Mouse (Mus musculus): ENCODE measurements around the gene Fem1a. TPM values are rescaled to one million over a fixed set of nuclear protein-coding genes. Genes with fewer than 3 reads are reported as not detected.
"Not testable (repeated sequence)": the region's sequence is repeated elsewhere in the genome, so short reads cannot be mapped to it uniquely, and the experiment has no call there.

Gene Fem1a
- total RNA-seq, 2 experiments from 2014 or later: 90.4 to 94.6 TPM

DNA sequence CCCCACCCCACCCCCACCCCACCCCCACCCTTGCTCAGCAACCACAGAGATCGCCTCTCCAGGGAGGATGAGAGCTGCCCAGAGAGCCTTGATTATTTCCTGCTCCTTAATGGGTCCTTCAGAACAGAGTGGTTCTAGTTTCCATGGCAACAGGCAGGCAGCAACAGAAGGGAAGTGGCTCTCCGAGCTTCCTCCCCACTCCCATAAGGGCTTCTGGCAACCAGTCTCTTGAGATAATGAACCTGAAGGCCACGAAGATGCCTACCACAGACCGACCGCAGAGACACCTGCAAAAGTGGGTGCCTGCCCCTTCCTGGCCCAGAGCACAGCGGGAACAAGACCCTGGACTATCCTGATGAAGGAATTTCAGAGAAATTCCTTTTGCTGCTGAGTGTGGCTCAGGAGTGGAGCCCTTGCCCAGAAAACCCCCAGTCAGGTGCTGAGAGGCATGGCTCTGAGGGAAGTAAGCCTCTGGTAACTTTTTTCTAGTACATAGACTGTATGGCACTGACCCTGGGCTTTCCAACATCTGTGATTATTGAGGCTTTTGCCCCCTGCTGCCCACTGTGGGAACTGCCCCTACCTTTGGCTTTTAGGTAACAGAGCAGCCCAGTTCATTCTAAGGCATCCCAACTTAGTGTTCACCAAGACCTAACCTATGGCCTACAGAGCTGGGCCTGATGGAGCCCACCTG lies 5.3 kb upstream of the Fem1a start:
- intact Hi-C loops (cut with DNase I): loop anchor here (10.0 kb wide), 1 partner anchor 296 kb away; the partner anchor contains the start of genes Ebi3 and Yju2

DNA sequence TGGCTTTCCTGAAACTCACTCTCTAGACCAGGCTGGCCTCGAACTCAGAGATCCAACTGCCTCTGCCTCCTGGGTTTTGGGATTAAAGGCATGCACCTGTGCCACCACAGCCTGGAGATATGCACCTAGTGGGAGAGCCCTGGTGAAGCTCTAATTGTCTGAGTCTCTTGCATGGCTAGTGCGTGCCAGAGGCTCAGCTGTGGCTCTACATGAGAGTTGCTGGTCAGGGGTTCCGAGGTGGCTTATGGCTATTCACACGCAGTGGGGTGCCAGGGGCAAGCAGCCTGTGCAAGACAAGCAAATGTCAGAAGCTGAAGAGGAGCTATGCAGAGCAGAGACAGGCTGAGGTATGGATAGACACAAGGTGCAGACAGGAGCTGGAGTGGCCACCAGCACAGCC lies 1.9 kb upstream of the Fem1a start:
- intact Hi-C loops (cut with DNase I): loop anchor here (1.0 to 10.0 kb wide), 3 partner anchors 58 to 300 kb away; partner anchors contain the start of genes Ebi3 and Yju2
- DNase-seq: no peak

More for the DNA sequence above, 5.3 kb upstream of the Fem1a start:
- DNase-seq: peak; percentile 69 to 79

DNA sequence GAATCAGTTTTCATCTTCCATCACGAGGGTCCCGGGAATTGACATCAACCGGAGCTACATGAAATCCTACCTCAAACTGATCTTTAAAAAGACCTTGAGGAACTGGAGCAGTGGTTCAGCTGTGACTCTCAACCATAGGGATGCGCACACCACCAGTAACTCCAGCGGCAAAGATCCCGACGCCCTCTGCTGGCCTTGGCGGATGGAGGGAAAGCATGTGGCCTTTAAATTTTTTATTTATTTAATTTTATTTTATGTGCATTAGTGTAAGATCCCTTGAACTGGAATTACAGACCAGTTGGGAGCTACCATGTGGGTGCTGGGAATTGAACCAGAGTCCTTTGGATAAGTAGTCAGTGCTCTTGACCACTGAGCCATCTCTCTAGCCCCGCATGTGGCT lies 1.2 kb upstream of the Fem1a start:
- DNase-seq: no peak
- intact Hi-C loops (cut with DNase I): loop anchor here (1.0 to 10.0 kb wide), 3 partner anchors 59 to 301 kb away; partner anchors contain the start of genes Ebi3 and Yju2

DNA sequence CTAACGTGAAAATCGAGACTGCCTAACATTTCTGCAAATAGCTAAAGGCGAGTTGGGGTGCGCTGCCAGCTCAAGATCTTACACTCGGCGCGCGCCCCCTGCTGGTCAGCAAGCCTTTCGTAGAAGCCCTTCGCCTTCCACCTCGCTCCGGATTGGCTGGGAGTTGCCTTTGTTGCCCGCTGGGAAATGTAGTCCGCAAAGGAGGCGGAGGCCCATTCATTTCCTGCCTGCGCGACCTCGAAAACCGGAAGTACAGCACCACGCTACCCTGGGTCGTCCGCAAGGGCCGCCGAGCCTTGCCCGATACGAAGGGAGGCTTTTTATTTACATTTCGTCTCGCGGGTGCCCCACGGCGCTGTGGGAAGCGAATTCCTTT lies 759 bp upstream of the Fem1a start:
- peak; percentile 99 for DNase-seq
- intact Hi-C loops (cut with DNase I): loop anchor here (1.0 to 10.0 kb wide), 3 partner anchors 59 to 301 kb away; partner anchors contain the start of genes Ebi3 and Yju2

DNA sequence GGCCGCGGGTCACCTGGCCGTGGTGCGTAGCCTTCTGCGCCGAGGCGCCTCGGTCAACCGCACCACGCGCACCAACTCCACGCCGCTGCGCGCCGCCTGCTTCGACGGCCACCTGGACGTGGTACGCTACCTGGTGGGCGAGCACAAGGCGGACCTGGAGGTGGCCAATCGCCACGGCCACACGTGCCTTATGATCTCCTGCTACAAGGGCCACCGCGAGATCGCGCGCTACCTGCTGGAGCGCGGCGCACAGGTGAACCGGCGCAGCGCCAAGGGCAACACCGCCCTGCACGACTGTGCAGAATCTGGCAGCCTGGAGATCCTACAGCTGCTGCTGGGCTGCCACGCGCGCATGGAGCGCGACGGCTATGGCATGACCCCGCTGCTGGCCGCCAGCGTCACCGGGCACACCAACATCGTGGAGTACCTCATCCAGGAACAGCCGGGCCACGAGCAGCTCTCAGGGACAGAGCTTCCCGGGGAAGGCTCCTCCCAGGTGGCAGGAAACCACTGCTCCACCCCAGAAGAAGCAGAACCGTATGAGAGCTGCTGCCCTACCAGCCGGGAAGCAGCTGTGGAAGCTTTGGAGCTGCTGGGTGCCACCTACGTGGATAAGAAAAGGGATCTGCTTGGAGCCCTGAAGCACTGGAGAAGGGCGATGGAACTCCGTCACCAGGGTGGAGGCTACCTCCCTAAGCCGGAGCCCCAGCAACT lies 728 bp downstream of the Fem1a start:
- intact Hi-C loops (cut with DNase I): loop anchor here (10.0 kb wide), 1 partner anchor 303 kb away; the partner anchor contains the start of genes Ebi3 and Yju2
- no peak for DNase-seq

DNA sequence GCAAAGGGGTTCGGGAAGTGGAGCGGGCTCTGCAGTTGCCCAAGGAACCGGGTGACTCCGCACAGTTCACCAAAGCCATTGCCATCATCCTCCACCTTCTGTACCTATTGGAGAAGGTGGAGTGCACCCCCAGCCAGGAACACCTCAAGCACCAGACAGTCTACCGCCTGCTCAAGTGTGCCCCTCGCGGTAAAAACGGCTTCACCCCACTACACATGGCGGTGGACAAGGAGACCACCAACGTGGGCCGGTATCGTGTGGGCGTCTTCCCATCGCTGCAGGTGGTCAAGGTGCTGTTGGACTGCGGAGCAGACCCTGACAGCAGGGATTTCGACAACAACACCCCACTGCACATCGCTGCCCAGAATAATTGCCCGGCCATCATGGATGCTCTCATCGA lies 1.7 kb downstream of the Fem1a start:
- intact Hi-C loops (cut with DNase I): loop anchor here (10.0 kb wide), 1 partner anchor 303 kb away; the partner anchor contains the start of genes Ebi3 and Yju2
- DNase-seq: not testable (repeated sequence)

DNA sequence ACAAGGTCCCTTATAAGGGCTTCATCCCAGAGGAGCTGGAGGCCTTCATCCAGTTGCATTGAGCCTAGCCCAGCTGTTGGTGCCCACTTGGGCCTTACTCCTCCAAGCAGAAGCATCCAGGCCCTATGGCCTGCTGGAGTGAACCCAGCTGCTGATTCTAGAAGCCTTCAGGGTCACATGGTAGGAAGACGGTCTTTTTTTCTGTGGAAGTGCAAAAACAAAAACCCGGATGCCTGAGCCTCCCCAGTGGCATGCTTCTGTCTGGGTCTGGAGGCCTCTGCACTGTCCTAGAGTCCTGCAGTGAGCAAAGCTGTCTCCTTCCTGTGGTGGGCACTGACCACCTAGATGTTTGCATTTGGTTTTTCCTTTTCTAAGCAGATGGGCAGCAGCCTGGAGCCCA lies 2.2 kb downstream of the Fem1a start:
- intact Hi-C loops (cut with DNase I): loop anchor here (10.0 kb wide), 1 partner anchor 304 kb away; the partner anchor contains the start of genes Ebi3 and Yju2
- DNase-seq: not testable (repeated sequence)

DNA sequence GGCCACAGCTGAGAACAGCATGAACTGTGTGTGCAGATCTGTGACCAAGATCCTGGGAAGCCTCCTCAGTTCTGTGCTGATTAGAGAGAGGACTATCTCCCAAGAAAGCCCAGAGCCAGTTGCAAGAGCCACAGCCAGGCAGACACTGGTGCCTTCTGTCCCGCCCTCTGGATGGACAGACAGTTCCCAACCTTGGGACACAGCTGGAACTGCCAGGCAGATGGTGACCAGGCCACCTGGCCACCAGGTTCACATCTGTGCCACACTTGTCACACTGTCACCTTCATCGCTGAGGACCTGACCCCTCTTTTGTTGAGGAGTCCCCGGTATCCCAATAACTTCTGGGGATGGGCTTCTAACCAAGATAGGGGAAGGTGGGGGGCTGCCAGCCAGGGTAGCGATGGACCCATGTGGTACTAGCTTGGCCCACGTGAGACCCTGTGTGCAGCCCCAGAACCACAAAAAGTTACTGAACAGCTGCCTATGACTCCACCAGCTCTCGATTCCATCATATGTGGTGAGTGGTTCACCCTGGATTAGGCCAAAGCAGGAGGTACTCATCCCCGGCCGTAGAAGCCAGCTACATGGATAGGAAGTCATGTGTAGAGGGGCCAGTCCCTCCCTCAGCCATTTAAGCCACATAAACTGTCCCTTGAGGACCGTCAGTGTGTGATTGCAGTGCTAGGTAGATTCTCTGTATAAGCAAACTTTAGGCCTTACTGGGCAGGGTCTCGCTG lies 2.9 kb downstream of the Fem1a start:
- intact Hi-C loops (cut with DNase I): loop anchor here (10.0 kb wide), 1 partner anchor 305 kb away; the partner anchor contains the start of genes Ebi3 and Yju2
- DNase-seq: no peak

DNA sequence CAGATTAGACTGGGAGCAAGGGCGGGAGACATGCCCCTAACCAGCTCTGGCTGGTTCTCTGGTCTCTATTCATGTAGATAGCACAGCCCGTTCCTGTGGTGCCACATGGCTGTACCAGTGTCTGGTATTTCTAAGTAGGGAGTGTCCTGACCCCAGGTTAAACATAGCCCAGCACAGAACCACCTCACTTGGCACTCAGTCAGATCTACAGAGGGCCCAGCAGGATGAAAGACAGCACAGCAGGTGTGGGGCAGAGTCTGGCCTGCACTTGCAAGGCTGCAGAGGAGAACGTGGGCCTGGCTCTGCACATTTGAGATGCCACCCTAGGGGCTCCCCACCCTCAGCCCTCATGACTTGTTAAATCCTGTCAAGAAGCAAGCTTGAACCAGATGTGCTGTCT lies 4.6 kb downstream of the Fem1a start:
- intact Hi-C loops (cut with DNase I): no loop called here
- peak; percentile 48 to 61 for DNase-seq

DNA sequence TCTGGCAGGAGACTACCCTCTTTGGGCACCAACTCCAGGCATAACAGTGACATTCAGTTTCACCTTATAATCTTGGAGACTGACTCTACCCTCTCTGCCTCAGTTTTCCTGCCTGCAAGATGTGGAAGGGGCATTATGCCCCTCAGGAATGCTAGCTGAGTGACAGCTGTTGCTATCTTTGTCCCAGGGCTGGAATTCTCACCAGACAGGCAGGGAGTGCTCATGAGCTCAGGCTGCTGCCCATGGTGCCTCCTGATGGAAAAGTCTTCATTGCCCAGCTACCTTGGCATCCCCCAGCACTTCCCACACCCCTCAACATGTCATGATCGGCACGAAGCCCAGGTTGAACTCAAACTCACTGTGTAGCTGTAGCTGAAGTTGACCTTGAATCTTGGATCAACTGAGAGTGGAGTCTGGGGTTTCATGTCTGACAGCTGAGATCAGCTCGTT lies 6.1 kb downstream of the Fem1a start:
- intact Hi-C loops (cut with DNase I): no loop called here
- DNase-seq: peak; percentile 53 to 69

DNA sequence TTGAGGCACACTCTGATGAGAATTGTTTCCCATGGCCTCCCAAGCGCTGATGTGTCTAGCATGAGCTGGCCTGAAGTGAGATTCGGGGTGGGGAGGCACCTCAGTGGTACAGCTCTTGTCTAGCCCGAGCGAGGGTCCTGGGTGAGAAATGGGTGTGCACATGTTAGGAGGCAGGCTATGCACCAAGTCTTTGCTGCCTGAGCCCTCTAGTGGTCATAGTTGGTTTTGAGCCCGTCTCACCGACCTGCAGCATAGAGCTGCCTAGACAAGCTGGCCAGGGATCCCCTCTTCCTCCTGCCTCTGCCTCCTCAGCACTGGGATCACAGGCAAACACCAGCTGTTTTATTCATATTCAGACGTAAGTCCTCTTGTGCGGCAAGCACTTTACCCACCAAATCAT lies 7.4 kb downstream of the Fem1a start:
- intact Hi-C loops (cut with DNase I): no loop called here
- DNase-seq: peak; percentile 80 to 88

DNA sequence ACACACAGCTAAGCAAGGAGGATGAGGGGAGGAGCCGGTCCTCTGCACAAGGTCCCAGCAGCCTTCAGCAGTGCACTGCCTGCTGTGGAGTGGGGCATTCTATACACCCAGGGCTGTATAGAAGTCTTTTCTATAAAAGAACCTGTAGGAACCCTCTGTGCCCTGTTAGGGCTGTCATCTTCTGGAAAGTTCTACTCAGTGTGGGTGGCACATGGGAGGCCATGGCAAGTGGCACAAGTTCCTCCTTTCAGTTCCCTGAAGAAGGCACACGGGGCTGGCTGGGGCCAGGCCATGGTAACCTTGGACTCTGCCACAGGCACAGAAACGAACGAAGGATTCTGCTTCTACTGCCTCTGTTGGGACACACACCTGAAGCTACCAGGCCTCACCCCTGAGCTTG lies 8.4 kb downstream of the Fem1a start:
- intact Hi-C loops (cut with DNase I): no loop called here
- no peak for DNase-seq

DNA sequence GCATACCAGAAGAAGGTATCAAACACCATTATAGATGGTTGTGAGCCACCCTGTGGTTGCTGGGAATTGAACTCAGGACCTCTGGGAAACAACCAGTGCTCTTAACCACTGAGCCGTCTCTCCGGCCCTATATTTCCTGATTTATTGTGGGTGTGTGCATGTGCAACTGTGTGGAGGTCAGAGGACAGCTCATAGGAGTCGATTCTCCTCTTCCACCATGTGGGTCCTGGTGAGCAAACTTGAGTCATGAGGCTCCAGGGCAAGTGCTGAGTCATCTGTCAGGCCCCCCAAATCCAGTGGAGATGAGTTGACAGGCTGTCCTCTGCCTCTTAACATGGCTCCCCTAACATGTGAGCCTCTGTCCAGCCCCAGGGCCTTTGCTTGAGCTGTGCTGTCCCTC lies 9.3 kb downstream of the Fem1a start:
- no peak for DNase-seq
- intact Hi-C loops (cut with DNase I): no loop called here

DNA sequence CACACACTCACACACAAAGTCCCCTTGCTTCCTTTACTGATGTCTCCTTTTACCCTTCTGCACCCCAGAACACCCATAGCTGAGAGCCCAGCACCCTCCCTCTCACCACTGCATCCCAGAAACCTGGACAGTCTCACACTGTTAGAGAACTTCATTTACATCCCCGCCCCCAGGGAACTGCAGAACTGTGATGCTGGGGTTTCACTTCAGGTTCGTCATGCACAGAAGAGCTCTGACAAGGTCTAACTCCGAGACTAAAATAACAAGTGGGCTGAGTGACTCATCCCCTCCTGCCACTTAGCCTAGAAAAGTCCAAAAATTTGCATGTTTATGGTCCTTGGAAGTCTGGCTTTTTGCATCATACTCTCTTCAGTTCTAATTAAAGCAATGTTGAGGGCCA lies 9.7 kb downstream of the Fem1a start:
- DNase-seq: no peak
- intact Hi-C loops (cut with DNase I): no loop called here

DNA sequence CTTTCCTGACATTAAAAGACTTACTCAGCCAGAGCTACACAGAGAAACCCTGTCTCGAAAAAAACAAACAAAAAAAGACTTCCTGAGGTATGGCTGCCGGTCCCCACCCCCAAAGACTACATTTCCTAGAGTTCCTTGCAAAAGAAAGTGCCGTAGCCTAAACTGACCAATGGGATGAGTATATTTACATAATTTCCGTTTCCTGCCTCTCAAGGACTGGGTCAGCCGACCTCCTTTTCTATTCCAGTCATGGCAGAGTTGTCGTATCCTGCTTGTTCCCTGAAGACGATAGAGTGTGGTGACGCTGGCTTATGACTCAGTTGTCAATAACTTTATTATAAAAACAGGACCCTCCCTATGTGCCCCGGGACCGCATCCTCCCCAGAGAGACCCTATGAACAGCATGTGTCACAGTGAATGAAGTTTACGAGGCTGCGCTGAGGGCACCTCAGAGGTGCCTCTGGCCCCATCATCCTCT lies 12.6 kb downstream of the Fem1a start:
- intact Hi-C loops (cut with DNase I): no loop called here

DNA sequence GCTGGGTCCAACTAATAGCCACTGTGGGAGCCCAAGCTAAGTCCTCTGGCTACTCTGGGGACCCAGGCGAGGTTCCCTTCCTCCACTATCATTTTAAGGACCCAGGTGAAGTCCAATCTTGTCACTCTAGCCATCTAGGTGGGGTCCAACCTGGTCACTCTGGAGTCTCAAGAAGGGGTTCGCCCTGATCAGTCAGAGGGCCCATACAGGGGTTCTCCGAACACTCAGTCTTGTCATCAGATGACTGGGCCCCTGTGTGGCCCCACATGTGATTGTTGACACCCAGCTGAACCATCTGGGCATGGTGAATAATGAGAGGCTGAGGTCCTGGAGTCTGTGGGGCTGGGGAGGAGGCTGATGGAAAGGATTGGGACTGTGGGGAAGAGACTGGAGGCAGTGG lies 13.1 kb downstream of the Fem1a start:
- intact Hi-C loops (cut with DNase I): no loop called here
- peak in 1 of 2 experiments; percentile 6 for DNase-seq

More for the DNA sequence above, 12.6 kb downstream of the Fem1a start:
- DNase-seq: peak; percentile 40 to 63

DNA sequence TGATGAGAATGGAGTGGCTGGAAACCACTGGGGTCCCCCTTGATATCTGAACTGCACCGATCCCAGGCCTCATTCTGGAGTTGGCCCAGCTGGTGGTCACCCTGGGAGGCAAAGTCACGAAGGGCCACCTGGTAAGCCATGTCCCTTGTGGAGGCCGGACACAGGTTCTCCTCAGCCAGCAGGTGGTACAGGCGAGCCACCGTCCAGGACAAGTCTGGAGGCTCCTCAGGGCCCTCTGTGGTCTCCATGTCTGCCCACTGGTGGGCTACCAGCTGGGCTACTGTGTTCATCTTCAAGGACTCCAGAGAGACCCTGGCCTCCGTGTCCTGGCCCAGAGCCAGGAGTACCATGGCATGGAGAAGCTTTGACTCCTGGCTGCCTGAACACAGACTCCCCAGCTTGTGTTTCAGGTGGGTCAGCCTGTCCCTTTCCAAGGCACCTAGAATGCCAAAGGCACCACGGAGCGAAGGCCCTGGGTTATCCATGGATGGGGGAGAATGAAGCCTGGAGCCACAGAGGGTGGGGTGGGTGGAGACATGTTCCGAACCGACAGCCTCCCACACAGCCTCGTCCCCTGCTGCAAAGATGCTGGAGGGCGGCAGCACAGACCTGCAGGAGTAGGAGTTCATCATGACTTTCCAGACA lies 15.1 kb downstream of the Fem1a start:
- intact Hi-C loops (cut with DNase I): no loop called here
- DNase-seq: no peak

DNA sequence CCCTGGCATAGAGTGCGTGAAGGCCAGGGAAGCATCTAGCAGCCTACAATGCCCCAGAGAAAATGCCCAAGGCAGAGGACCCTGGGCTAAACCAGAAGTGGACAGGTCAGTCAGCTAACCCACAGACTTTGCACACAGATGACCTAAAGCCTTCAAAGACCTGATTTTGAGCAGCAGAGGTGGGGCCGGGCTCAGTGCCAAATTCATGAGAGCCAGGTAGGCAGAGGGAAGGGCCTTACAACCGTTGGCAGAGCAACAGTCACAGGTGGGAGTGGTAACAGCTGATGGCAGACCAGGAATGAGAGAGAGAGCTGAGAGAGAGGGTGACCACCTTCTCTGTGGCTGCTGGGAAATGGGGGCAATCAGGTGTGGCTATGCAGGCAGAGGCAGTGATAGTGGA lies 16.0 kb downstream of the Fem1a start:
- DNase-seq: peak in 1 of 2 experiments; percentile 9
- intact Hi-C loops (cut with DNase I): no loop called here

DNA sequence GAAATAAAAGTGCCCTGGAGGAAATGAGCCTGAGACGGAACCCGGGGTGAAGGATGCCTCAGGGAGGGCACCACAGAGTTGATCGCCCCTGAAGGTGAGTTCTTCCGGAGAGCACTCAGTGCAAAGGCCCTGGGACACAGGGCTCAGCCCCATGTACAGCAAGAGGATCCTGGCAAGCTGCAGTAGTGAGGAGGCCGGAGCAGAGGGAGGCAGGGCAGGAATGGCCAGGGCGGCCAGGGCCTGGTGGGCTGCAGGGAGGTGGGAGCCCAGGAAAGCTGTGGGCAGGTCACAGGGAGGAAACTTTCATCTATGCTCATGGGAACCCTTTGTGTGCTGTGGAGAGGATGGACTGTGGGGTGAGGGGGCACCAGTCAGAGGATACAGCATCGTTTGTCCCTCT lies 16.9 kb downstream of the Fem1a start:
- peak in 1 of 2 experiments; percentile 2 for DNase-seq
- intact Hi-C loops (cut with DNase I): no loop called here

DNA sequence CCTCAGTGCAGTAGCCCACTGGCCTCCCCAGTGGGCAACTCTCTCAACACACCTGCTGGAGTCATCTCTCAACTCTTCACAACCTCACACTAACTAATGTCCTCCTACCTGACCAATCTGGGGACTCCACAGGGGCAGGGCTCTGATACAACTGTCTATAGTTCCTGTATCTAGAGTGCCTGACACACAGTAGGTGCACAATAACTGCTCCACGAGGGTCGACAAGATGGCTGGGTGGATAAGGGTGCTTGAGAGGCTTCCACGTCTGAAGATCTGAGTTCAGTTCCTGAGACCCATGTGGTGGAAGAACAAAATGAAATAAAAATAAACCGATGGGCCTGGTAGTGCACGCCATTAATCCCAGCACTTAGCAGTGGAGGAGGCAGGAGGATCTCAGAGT lies 17.4 kb downstream of the Fem1a start:
- no peak for DNase-seq
- intact Hi-C loops (cut with DNase I): no loop called here

Measured in heart, postnatal 14 days (tissue).